Mouse (Mus musculus) lung, embryonic 16.5 days (tissue): Measurements from ENCODE around the gene Tomm40l. TPM values are rescaled to one million over a fixed set of nuclear protein-coding genes. Genes with fewer than 3 reads are reported as not detected.

Experiments used
- ATAC-seq: fragments of 200-750 bp; cut with Nextera tagmentation; 2 replicates; pipeline ENCODE4 v1.8.0; 2017; ENCODE audit warnings: low read depth, mild to moderate bottlenecking, moderate library complexity
- H3K27ac ChIP-seq: fragments of 300-500 bp; sonication (generic); 2 replicates; pipeline ENCODE4 v1.5.1; 2014; ENCODE audit warnings: mild to moderate bottlenecking, control low read depth, low read length
- H3K27me3 ChIP-seq: fragments of 300-500 bp; sonication (generic); 2 replicates; pipeline ENCODE4 v1.6.1; 2014; ENCODE audit warnings: low read depth, low read length, mixed read lengths; ENCODE audit not compliant: control insufficient read depth, insufficient read depth
- H3K36me3 ChIP-seq: fragments of 300-500 bp; sonication (generic); 2 replicates; pipeline ENCODE4 v1.6.1; 2014; ENCODE audit warnings: low read length; ENCODE audit not compliant: control insufficient read depth, insufficient read depth
- H3K4me1 ChIP-seq: fragments of 300-500 bp; sonication (generic); replicated peaks from 2 replicates; pipeline ENCODE4 v1.6.1; 2014; ENCODE audit warnings: low read length, mixed read lengths; ENCODE audit not compliant: control insufficient read depth, insufficient read depth
- H3K4me2 ChIP-seq: fragments of 300-500 bp; sonication (generic); 2 replicates; pipeline ENCODE4 v1.6.1; 2014; ENCODE audit warnings: low read depth, low read length, control low read depth
- H3K4me3 ChIP-seq: fragments of 300-500 bp; sonication (generic); 2 replicates; pipeline ENCODE4 v1.5.1; 2014; ENCODE audit warnings: mild to moderate bottlenecking, low read length, control low read depth
- H3K9ac ChIP-seq: fragments of 300-500 bp; sonication (generic); 2 replicates; pipeline ENCODE4 v1.6.1; 2014; ENCODE audit warnings: low read length, control low read depth
- H3K9me3 ChIP-seq: fragments of 300-500 bp; sonication (generic); 2 replicates; pipeline ENCODE4 v1.6.1; 2016; ENCODE audit warnings: low read length; ENCODE audit not compliant: control insufficient read depth
- WGBS: fragments of 180-500 bp; shearing (Covaris S2); extraction: QIAGEN DNeasy Blood & Tissue Kit; methylation state at CpG from one replicate; pipeline ENCODE4 v1.1.7; 2014; 5-methylcytosine and 5-hydroxymethylcytosine counted together
- polyA plus RNA-seq: library from polyadenylated mRNA; unstranded; fragments of >200 nt; fragmentation: Nextera tagmentation; extraction: Ambion mirVana; gene quantifications from 2 replicates; pipeline ENCODE4 v1.2.1, GENCODE M21; 2015

The Tomm40l gene
- 32.0 and 33.3 TPM in 2 replicates for polyA plus RNA-seq

DNA sequence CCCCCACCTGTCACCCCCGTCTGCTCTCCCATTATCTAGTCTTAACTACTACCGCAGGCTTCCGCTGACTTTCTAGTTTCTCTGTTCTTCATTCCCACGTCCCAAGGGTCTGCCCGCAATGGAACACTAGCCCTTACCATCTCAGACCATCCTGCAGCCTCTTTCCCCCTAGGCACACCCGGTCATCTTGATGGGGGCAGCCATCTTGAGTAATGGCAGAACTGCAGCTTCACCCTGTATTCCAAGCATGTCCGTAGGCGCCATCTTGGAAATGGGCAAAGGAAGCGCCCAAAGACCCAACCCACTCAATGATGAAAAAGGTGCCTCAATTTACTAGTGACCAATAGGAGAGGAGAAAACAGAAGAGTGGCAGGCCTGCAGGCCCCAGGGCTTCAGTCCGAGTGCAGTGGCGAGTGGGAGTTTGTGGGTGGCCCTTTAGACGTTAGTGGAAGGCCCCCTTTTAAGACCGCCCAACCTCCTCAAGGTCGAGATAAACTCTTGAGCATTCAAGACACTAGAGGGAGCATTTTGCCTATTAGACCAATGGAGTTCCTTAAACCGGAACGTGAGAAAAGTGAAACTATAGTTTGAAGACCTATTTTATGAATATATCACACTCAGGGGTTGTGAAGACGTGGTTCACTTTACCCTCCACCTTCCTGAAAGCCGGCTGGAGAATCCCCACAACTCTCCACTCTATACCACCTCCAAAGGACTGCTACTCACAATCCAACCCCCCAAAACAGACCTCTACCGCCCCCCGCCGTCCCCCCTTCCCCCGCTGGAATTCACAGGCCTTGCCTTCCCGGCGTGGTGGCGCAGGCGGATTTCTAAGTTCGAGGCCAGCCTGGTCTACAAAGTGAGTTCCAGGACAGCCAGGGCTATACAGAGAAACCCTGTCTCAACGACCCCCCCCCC lies at the start of gene Tomm40l:
Tomm40l (minus strand) TSS at position 277 of the 918 bp plus-strand sequence.
- Histone ChIP-seq H3K27me3 (no peaks in the 10 kb centered on the region), H3K4me3 (peak within 1 kb of the TSS; percentile 77), H3K9ac (peak within 1 kb of the TSS; percentile 67), H3K4me2 (peak within 1 kb of the TSS; percentile 73), H3K36me3 (peaks cover 10% of the 10 kb centered on the region), H3K27ac (peak within 1 kb of the TSS; percentile 82), H3K4me1 (peaks cover 9% of the 10 kb centered on the region), H3K9me3 (no peaks in the 10 kb centered on the region)
- peak; percentile 99 for ATAC-seq
- WGBS, result under 1% methylated on average over 28 of the region's 28 CpGs

DNA sequence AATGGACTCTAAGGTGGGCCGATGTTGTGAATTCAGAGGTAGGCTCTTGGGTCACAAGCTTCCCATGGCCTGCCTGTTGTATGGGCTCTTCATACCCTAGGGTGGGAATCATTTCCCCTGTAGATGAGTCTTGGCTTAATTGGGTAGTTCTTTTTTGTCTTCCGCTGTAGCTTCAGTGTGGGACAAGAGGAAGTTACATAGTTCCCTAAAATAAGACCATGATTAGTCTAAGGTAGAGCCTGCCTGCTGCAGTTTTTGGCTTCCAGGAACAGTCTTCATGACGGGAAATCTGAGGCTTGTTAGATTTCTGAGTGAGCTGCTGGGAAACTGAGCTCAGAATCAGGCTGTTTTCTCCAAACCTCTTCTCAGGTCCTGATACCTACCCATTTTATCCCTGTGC lies 49.8 kb upstream of the Tomm40l start:
- no peaks in the 10 kb centered on the region for H3K27me3 ChIP-seq
- no peak overlapping the region; the same call in 1 of the 2 replicates for H3K9ac ChIP-seq
- H3K27ac ChIP-seq, result peak overlapping the region; percentile 80; the same call in 1 of the 2 replicates
- H3K4me2 ChIP-seq, result peak overlapping the region; percentile 73
- 82% methylated on average over 3 of the region's 3 CpGs for WGBS
- peaks cover 40% of the 10 kb centered on the region for H3K36me3 ChIP-seq
- H3K4me1 ChIP-seq, result peaks cover 15% of the 10 kb centered on the region
- no peaks in the 10 kb centered on the region for H3K9me3 ChIP-seq
- H3K4me3 ChIP-seq, result no peak overlapping the region; the same call in 1 of the 2 replicates
- ATAC-seq, result no peak

DNA sequence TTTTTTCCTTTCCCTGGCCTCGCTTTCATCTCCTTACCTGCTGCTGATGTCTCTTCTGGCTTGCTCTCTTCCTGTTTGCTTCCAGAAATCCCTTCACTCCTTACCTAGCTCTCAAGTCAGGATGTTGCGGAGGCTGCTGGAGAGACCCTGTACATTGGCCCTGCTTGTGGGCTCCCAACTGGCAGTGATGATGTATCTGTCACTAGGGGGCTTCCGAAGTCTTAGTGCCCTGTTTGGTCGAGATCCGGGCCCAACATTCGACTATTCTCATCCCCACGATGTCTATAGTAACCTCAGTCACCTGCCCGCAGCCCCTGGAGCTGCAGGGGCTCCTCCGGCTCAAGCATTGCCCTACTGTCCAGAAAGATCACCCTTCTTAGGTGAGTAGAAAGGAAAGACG lies 49.3 kb upstream of the Tomm40l start:
- H3K27ac ChIP-seq, result peak overlapping the region; percentile 80
- H3K4me3 ChIP-seq, result peak overlapping the region; percentile 77
- peak overlapping the region; percentile 73 for H3K4me2 ChIP-seq
- 52% methylated on average over 10 of the region's 10 CpGs for WGBS
- H3K9ac ChIP-seq, result peak overlapping the region; percentile 81; the same call in 1 of the 2 replicates
- peaks cover 36% of the 10 kb centered on the region for H3K36me3 ChIP-seq
- H3K9me3 ChIP-seq, result no peaks in the 10 kb centered on the region
- H3K27me3 ChIP-seq, result no peaks in the 10 kb centered on the region
- peaks cover 15% of the 10 kb centered on the region for H3K4me1 ChIP-seq
- ATAC-seq, result no peak

DNA sequence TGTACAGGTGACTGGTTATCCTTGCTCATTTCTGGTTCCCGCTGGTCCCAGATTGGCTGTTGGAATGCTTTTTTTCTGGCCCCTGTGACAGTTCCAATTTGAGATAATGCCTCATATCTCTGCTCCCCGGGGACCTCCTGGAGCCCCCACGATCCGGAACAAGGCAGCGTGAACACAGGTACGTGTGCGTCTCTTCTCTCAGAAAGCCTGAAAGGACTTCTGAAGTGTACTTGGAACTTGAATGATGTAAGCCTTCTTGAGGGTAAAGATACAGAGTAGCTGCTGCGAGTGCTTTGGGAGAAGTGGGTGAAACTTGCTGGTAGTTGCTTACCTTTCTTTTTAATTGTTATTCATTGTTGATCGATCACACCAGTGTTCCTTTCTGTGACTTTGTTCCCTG lies 48.9 kb upstream of the Tomm40l start:
- H3K9ac ChIP-seq, result peak overlapping the region; percentile 81
- WGBS, result 25% methylated on average over 9 of the region's 9 CpGs
- no peak for ATAC-seq
- peak overlapping the region; percentile 80 for H3K27ac ChIP-seq
- peaks cover 31% of the 10 kb centered on the region for H3K36me3 ChIP-seq
- no peaks in the 10 kb centered on the region for H3K27me3 ChIP-seq
- H3K4me3 ChIP-seq, result peak overlapping the region; percentile 77
- H3K4me1 ChIP-seq, result peaks cover 15% of the 10 kb centered on the region
- peak overlapping the region; percentile 73 for H3K4me2 ChIP-seq
- H3K9me3 ChIP-seq, result no peaks in the 10 kb centered on the region

- Histone ChIP-seq H3K9ac (peak overlapping the region; percentile 81), H3K9me3 (no peaks in the 10 kb centered on the region), H3K36me3 (peaks cover 26% of the 10 kb centered on the region), H3K27ac (peak overlapping the region; percentile 80), H3K4me1 (peaks cover 15% of the 10 kb centered on the region), H3K4me3 (peak overlapping the region; percentile 77), H3K4me2 (peak overlapping the region; percentile 73), H3K27me3 (no peaks in the 10 kb centered on the region)
- peak; percentile 82 for ATAC-seq
- under 1% methylated on average over 19 of the region's 19 CpGs for WGBS
Observed at GRCm38 (mm10) chr1:171270573-171270900, 48.2 kb upstream of the Tomm40l start.

- Histone ChIP-seq H3K4me2 (peak within 1 kb of the TSS; percentile 73), H3K9ac (peak within 1 kb of the TSS; percentile 81), H3K4me3 (peak within 1 kb of the TSS; percentile 77), H3K27ac (peak within 1 kb of the TSS; percentile 80), H3K27me3 (no peaks in the 10 kb centered on the region), H3K9me3 (no peaks in the 10 kb centered on the region), H3K36me3 (peaks cover 21% of the 10 kb centered on the region), H3K4me1 (peaks cover 15% of the 10 kb centered on the region)
- peak; percentile 96 for ATAC-seq
- WGBS, result 4% methylated on average over 36 of the region's 36 CpGs
Observed at GRCm38 (mm10) chr1:171269848-171270572, 47.7 kb upstream of the Tomm40l start, which contains the start of gene B4galt3. Gene B4galt3 (plus strand): TSS chr1:171270328.

GRCm38 (mm10) chr1:171268341-171268740 lies 46.0 kb upstream of the Tomm40l start:
- no peak overlapping the region for H3K4me3 ChIP-seq
- peaks cover 6% of the 10 kb centered on the region; the same call in 1 of the 2 replicates for H3K36me3 ChIP-seq
- 70% methylated on average over 1 of the region's 1 CpGs for WGBS
- ATAC-seq, result no peak
- H3K4me1 ChIP-seq, result peaks cover 19% of the 10 kb centered on the region
- H3K27me3 ChIP-seq, result no peaks in the 10 kb centered on the region
- H3K4me2 ChIP-seq, result no peak overlapping the region
- no peak overlapping the region for H3K9ac ChIP-seq
- H3K9me3 ChIP-seq, result no peaks in the 10 kb centered on the region
- no peak overlapping the region for H3K27ac ChIP-seq

GRCm38 (mm10) chr1:171265971-171266744 lies 43.8 kb upstream of the Tomm40l start:
- no peaks in the 10 kb centered on the region for H3K9me3 ChIP-seq
- H3K27ac ChIP-seq, result no peak overlapping the region
- no peaks in the 10 kb centered on the region for H3K27me3 ChIP-seq
- H3K9ac ChIP-seq, result no peak overlapping the region
- WGBS, result 42% methylated on average over 4 of the region's 4 CpGs
- ATAC-seq, result no peak
- peaks cover 22% of the 10 kb centered on the region for H3K4me1 ChIP-seq
- no peak overlapping the region for H3K4me2 ChIP-seq
- no peak overlapping the region for H3K4me3 ChIP-seq
- no peaks in the 10 kb centered on the region for H3K36me3 ChIP-seq
